Mouse (Mus musculus) fat pad, adult 2 months (tissue): ENCODE data around the gene Plod2.

Experiments used
- DNase-seq: peaks from one replicate; pipeline ENCODE4 v3.0.0-alpha.2; 2011; ENCODE audit warnings: low read depth, low spot score; ENCODE audit errors: extremely low read depth

The Plod2 gene

GRCm38 (mm10) chr9:92599940-92600538 is 58.0 kb downstream of the Plod2 start:
- no peak for DNase-seq

DNA sequence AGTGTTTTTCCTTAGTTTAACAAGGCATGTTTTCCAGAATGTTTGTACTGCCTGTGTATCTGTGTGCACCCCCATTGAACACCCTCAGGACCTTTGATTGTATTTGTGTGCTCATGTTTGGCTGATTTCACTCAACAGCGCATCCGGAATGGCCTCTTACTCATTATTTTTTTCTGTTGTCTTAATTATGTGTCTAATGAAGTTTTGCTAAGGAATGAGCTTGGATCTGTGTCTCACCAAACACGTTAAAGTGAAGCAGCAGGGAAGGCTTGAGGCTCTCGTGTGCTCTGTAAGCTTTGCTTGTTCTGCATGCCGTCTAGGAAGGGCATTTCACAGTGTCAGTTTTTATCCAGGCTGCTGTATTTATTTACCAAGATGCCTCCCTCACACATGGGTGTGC is 59.5 kb downstream of the Plod2 start:
- DNase-seq = no peak

DNA sequence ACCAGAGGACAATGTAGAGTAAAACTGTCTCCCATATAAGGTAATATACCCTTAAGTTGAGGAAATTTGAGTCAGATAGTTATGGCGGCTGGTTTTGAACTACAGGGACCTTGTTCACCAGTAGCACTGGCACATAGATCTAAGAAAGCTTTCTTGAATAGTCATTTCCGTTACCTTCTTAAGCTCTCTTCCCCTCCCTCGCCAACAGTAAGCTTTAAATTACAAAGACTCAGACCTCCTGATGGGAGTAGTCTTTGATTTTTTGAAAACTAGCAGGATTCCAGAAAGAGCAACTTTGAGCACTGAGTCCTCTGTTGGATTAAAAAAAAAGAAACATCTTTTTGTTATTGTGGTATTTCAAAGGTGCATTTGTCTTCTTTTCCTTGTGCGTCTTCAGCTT is 61.5 kb downstream of the Plod2 start:
- no peak for DNase-seq

DNA sequence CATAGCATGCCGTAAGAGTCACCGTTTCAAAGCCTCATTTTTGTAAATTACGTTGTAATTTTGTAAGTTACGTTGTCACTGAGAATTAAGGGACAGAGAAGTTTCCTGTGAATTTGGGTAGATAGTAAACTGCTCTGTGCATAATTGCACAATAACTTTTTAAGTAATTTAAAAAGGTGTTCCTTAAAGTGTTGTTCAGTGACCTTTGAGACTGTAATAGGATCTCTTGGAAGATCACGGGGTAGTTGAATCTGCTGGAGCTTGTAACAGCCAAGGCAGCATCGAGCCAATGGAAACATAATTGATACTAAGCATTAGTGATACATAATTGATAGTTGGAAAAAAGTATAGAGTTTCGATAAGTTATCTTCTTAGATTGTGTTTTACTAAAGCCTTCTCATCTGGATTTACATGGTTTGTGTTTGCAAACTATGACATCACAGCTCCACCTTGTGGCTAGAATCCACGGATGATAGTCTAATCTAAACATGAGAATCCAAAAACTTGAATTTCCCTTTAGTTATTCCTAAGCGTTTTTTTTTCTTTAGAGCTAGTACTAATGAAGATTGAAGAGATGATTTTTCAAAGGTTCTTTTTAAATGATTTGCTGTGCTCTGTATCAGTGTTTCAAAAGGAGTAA is 68.7 kb downstream of the Plod2 start:
- no peak for DNase-seq

DNA sequence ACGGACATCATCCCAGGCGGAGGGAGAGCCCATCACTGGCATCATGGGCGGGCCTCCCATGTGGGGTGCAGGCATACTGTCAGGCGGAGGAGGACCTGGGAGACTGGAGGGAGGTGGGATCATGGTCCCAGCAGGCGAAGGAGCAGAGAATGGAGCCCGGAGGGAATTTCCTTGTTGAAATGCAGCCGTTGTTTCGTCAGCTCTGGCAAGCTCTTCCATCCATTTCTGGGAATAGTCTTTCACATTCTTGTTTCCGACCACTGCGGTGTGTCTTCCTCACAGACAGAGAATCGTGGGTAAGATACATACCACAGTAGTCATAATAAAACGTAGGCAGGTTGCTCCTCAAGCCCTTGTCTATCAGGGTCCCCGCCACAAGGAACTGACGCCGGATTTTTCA is 70.6 kb downstream of the Plod2 start:
- DNase-seq = no peak

GRCm38 (mm10) chr9:92613206-92613605 is 71.2 kb downstream of the Plod2 start:
- no peak for DNase-seq

GRCm38 (mm10) chr9:92616418-92616817 is 74.4 kb downstream of the Plod2 start:
- no peak for DNase-seq

- DNase-seq = no peak
These were observed 75.4 kb downstream of the Plod2 start for GRCm38 (mm10) chr9:92617376-92617775.

DNA sequence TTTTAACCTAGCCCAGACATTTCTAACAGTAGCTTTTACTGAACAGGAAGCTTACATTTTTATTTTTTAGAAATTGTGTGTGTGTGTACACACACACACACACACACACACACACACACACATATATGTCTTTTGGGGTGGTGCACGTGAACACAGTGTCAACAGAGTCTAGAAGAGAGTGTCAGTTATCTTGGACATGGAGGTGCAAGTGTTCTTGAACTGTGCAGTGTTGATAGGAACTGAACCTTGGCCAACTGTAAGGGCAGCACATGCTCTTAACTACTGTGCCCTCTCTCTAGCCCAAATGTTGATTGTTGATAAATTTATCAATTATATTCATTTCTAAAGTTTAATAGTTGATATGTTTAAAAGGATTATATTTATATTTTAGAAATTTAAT is 78.1 kb downstream of the Plod2 start:
- no peak for DNase-seq

- no peak for DNase-seq
These were observed 79.2 kb downstream of the Plod2 start for GRCm38 (mm10) chr9:92621246-92621645.

DNA sequence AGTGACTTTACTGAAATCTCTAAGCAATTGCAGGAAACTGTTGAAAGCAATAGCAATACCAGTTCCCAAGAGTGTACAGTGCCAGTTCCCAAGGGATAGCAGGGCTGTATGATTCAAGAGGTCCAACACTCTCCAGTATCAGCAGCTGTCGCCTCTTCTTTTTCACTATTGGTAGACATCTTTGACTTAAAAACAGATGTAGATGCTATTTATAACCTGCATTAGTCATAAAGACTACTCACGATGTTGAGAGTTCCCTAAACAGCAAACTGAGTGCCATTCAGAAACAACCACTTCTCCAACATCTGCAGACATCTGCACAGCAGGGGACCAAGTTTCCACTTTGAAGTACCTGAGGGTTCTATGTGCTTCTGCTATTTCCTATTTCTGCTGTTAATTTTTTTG is 79.9 kb downstream of the Plod2 start:
- DNase-seq = no peak

DNA sequence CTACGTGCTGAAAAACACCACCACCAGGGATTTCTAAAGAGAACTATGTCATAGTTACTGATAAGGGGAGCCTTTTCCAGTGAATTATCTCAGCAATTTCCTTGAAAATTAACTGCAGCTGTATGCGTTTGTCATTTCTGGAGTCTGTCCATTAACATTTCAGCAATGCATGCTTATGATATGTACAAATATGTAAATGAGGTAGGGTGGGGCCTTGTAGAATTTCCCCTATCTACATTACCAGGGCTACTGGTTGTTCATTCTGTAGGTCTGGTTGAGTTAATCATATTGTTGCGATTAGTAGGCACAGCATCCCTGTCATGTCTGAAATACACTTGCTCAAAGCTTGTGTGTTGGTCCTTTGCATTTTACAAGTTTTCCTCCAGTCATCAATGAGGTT is 92.8 kb downstream of the Plod2 start:
- DNase-seq = no peak

GRCm38 (mm10) chr9:92639200-92639897 is 97.3 kb downstream of the Plod2 start:
- no peak for DNase-seq

GRCm38 (mm10) chr9:92641717-92642116 is 99.7 kb downstream of the Plod2 start:
- DNase-seq = no peak
